Mouse (Mus musculus) hindbrain, embryonic 14.5 days (tissue): ENCODE data around the gene Herc6. TPM values are rescaled to one million over a fixed set of nuclear protein-coding genes. Genes with fewer than 3 reads are reported as not detected.

Experiments
- ATAC-seq: fragments of 200-750 bp; cut with Nextera tagmentation; 2 replicates; pipeline ENCODE4 v1.8.0; 2017; ENCODE audit warnings: moderate number of reproducible peaks, mild to moderate bottlenecking, moderate TSS enrichment, moderate library complexity; ENCODE audit not compliant: low FRiP score
- DNase-seq: peaks from one replicate; pipeline ENCODE4 v3.0.0-alpha.2; 2015; ENCODE audit warnings: low spot score
- H3K27ac ChIP-seq: fragments of 300-500 bp; sonication (generic); 2 replicates; pipeline ENCODE4 v1.5.1; 2014; ENCODE audit warnings: mild to moderate bottlenecking, moderate library complexity
- H3K27me3 ChIP-seq: fragments of 300-500 bp; sonication (generic); 2 replicates; pipeline ENCODE4 v1.6.1; 2014; ENCODE audit warnings: mild to moderate bottlenecking, low read length, mixed read lengths; ENCODE audit not compliant: control insufficient read depth, insufficient read depth
- H3K36me3 ChIP-seq: fragments of 300-500 bp; sonication (generic); replicated peaks from 2 replicates; pipeline ENCODE4 v1.6.1; 2014; ENCODE audit not compliant: control insufficient read depth, insufficient read depth
- H3K4me1 ChIP-seq: fragments of 300-500 bp; sonication (generic); replicated peaks from 2 replicates; pipeline ENCODE4 v1.6.1; 2014; ENCODE audit warnings: antibody characterized with exemption, low read length, mixed read lengths; ENCODE audit not compliant: control insufficient read depth, insufficient read depth
- H3K4me2 ChIP-seq: fragments of 300-500 bp; sonication (generic); replicated peaks from 2 replicates; pipeline ENCODE4 v1.6.1; 2014; ENCODE audit warnings: mild to moderate bottlenecking, moderate library complexity
- H3K4me3 ChIP-seq: fragments of 300-500 bp; sonication (generic); replicated peaks from 2 replicates; pipeline ENCODE4 v1.5.1; 2014; ENCODE audit warnings: mild to moderate bottlenecking, low read length
- H3K9ac ChIP-seq: fragments of 300-500 bp; sonication (generic); 2 replicates; pipeline ENCODE4 v1.6.1; 2014
- H3K9me3 ChIP-seq: fragments of 300-500 bp; sonication (generic); 2 replicates; pipeline ENCODE4 v1.6.1; 2016; ENCODE audit warnings: low read length; ENCODE audit not compliant: control insufficient read depth
- WGBS: fragments of 180-500 bp; shearing (Covaris S2); extraction: QIAGEN DNeasy Blood & Tissue Kit; methylation state at CpG from one replicate; pipeline ENCODE4 v1.1.7; 2014; 5-methylcytosine and 5-hydroxymethylcytosine counted together
- polyA plus RNA-seq: library from polyadenylated mRNA; unstranded; fragments of >200 nt; fragmentation: Nextera tagmentation; extraction: Ambion mirVana; gene quantifications from 2 replicates; pipeline ENCODE4 v1.2.1, GENCODE M21; 2014

Gene Herc6
- polyA plus RNA-seq, 1 experiment from 2014 or later = 0.78 TPM

- Histone ChIP-seq H3K36me3 (no peaks in the 10 kb centered on the region), H3K9me3 (no peaks in the 10 kb centered on the region), H3K4me2 (peak within 1 kb of the TSS; percentile 72), H3K9ac (peak within 1 kb of the TSS; percentile 98), H3K27me3 (no peaks in the 10 kb centered on the region), H3K4me1 (peaks cover 27% of the 10 kb centered on the region), H3K27ac (peak within 1 kb of the TSS; percentile 99), H3K4me3 (peak within 1 kb of the TSS; percentile 65)
- DNase-seq (peak; percentile 70), ATAC-seq (peak; percentile 23)
- under 1% methylated on average over 10 of the region's 10 CpGs for WGBS
These were observed 121.6 kb downstream of the Herc6 start, which contains the start of gene Lancl2 for GRCm38 (mm10) chr6:57702376-57702742. Lancl2 (plus strand) TSS chr6:57702540.

GRCm38 (mm10) chr6:57702743-57703499 is 122.1 kb downstream of the Herc6 start:
- H3K27me3 ChIP-seq = no peaks in the 10 kb centered on the region
- peak overlapping the region; percentile 98 for H3K9ac ChIP-seq
- DNase-seq (peak; percentile 96), ATAC-seq (peak; percentile 99)
- no peaks in the 10 kb centered on the region for H3K9me3 ChIP-seq
- H3K4me1 ChIP-seq = peaks cover 27% of the 10 kb centered on the region
- peak overlapping the region; percentile 65 for H3K4me3 ChIP-seq
- H3K4me2 ChIP-seq = peak overlapping the region; percentile 72
- no peaks in the 10 kb centered on the region for H3K36me3 ChIP-seq
- peak overlapping the region; percentile 99 for H3K27ac ChIP-seq
- under 1% methylated on average over 59 of the region's 59 CpGs for WGBS

GRCm38 (mm10) chr6:57703703-57704102 is 122.9 kb downstream of the Herc6 start:
- Histone ChIP-seq H3K9me3 (no peaks in the 10 kb centered on the region), H3K4me3 (peak overlapping the region; percentile 65), H3K36me3 (no peaks in the 10 kb centered on the region), H3K9ac (peak overlapping the region; percentile 98), H3K27ac (peak overlapping the region; percentile 99), H3K4me2 (peak overlapping the region; percentile 72), H3K27me3 (no peaks in the 10 kb centered on the region), H3K4me1 (peaks cover 27% of the 10 kb centered on the region)
- peak; percentile 22; the same call in 1 of the 2 replicates for ATAC-seq
- no peak for DNase-seq
- 11% methylated on average over 2 of the region's 2 CpGs for WGBS

GRCm38 (mm10) chr6:57706721-57707120 is 125.9 kb downstream of the Herc6 start:
- Histone ChIP-seq H3K36me3 (no peaks in the 10 kb centered on the region), H3K27me3 (no peaks in the 10 kb centered on the region), H3K9ac (no peak overlapping the region), H3K4me3 (no peak overlapping the region), H3K9me3 (no peaks in the 10 kb centered on the region), H3K27ac (no peak overlapping the region), H3K4me1 (peaks cover 16% of the 10 kb centered on the region), H3K4me2 (no peak overlapping the region)
- DNase-seq (no peak), ATAC-seq (no peak)
- 89% methylated on average over 1 of the region's 1 CpGs for WGBS

- H3K4me1 ChIP-seq = no peaks in the 10 kb centered on the region; the same call in 1 of the 2 replicates
- 30% methylated on average over 1 of the region's 1 CpGs for WGBS
- peaks cover 7% of the 10 kb centered on the region; the same call in 1 of the 2 replicates for H3K36me3 ChIP-seq
- H3K4me3 ChIP-seq = no peak overlapping the region
- DNase-seq (no peak), ATAC-seq (no peak)
- no peak overlapping the region for H3K27ac ChIP-seq
- no peak overlapping the region for H3K4me2 ChIP-seq
- H3K27me3 ChIP-seq = no peaks in the 10 kb centered on the region
- H3K9ac ChIP-seq = no peak overlapping the region
- no peaks in the 10 kb centered on the region for H3K9me3 ChIP-seq
These were observed 130.9 kb downstream of the Herc6 start for GRCm38 (mm10) chr6:57711726-57712125.

Other genes with a start within 250 kb of the Herc6 start
- not detected in 2 replicates for gene Vmn1r17, start 217.3 kb upstream of the Herc6 start, polyA plus RNA-seq
- gene Vmn1r18, start 185.2 kb upstream of the Herc6 start, polyA plus RNA-seq = not detected in 2 replicates
- not detected in 2 replicates for gene Vmn1r19, start 177.2 kb upstream of the Herc6 start, polyA plus RNA-seq
- not detected in 2 replicates for gene Vmn1r20, start 152.1 kb upstream of the Herc6 start, polyA plus RNA-seq
- 6.2 and 8.3 TPM in 2 replicates for gene Ppm1k, start 45.5 kb upstream of the Herc6 start, polyA plus RNA-seq
- gene Pyurf, start 111.1 kb downstream of the Herc6 start, polyA plus RNA-seq = 19.2 and 20.0 TPM in 2 replicates
- gene Lancl2, start 121.5 kb downstream of the Herc6 start, polyA plus RNA-seq = 93.2 and 98.8 TPM in 2 replicates
- gene Vopp1, start 244.2 kb downstream of the Herc6 start, polyA plus RNA-seq = 113 and 135 TPM in 2 replicates